Mouse (Mus musculus): ENCODE measurements around the gene F5.

F5 gene

GRCm38 (mm10) chr1:164158571-164158970 is 6.9 kb downstream of the F5 start:
- no peak for DNase-seq (ENCODE audit: low read depth, low spot score)

- DNase-seq (ENCODE audit: low read depth, low spot score), result no peak
These were observed 8.1 kb downstream of the F5 start for GRCm38 (mm10) chr1:164159781-164160180.

DNA sequence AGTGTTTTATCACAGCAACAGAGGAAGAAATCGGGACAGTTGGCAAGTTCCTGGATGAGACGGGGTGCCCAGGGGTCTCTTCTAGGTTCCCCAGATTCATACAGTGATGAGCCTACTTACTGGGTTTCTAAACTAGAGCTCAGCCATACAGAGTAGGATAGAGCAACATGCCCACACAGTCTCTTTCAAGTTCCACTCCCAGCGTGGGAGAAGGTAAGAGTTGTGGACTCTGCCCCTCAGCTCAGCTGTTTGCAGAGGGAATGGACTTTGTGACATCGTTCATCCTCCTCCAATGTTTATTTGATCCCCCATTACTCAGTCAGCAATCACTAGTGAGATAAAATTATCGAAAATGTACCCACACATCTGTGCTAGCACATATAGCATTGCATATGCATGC is 11.1 kb downstream of the F5 start:
- no peak for DNase-seq (ENCODE audit: low read depth, low spot score)

DNA sequence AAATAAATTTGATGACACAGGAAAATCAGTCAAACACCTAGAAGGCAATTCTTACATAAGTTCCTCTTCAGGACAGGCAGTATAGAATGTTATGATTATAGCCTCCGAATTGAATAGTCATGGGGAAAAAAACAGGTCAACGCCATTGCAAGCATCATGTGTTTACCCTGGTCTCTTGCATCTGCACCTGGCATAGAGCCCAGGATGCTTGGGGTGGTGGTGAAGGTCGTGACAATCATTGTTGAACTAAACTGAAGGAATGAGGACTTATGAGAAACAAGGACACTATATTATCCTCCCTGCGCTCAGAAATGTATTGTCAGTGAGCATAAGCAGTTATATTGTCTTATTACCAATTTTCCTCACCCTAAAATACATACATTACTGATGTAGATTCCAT is 17.2 kb downstream of the F5 start:
- DNase-seq (ENCODE audit: low read depth, low spot score), result no peak

DNA sequence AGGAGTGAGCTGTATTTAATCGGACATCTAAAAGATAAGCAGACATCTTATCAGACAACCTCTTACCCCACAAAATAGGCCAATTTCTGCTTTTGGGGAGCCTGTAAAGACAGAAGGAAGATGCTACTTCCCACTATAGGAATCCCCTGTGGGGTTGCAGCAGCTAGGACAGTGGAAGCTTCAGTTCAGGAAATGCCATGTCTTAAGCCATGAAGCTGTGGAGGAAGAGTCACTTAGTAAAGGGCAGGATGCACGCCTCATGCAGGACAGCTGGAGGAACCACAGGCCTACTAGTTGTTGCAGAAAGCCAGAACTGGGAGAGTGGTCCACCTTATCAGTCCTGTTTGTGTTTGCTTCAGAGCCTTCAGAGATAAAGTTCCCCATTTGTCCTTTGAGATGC is 18.8 kb downstream of the F5 start:
- DNase-seq (ENCODE audit: low read depth, low spot score), result no peak

DNA sequence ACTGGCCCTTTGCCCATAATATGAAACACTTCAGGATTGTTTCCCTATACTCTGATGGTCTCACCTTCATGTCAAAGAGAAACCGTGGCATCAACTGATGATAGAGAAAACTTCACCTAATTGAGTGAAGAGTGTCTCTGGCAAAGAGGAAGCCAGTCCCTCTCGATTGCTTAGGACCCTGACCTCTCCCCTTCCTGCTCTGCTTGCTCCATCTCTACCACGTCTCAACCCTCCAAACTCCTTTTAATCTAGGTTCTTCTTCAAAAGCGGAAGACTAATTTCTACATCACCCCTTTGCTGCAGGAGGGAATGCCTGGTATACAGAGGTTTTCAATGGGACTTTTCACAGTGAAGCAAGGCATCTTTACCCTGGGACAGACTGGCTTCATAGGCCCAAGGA is 21.5 kb downstream of the F5 start:
- DNase-seq (ENCODE audit: low read depth, low spot score), result no peak

DNA sequence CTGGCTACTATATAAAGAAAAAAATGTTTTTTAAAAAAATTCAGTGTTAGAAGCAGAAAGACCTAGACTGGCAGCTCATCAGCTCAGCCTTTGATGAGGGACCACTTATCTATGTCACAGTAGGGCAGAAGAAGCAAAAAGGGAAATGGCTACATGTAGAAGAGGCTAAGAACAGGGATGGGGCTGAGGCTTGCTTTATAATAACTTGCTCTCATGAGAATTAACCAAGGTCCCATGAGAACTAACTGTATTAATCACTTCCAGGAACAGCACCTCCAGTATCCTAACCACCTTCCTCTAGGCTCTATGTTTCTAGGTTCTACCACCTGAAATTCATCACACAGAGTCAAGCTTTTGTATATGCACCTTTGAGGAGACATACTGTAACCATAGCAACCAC is 25.2 kb downstream of the F5 start:
- no peak for DNase-seq (ENCODE audit: low read depth, low spot score)

- DNase-seq (ENCODE audit: low read depth, low spot score), result no peak
These were observed 26.8 kb downstream of the F5 start for GRCm38 (mm10) chr1:164178429-164178828.

- peak; percentile 66 for DNase-seq (ENCODE audit: low read depth, low spot score)
These were observed 32.7 kb downstream of the F5 start for GRCm38 (mm10) chr1:164184142-164184870.

- DNase-seq (ENCODE audit: low read depth, low spot score), result no peak
These were observed 33.2 kb downstream of the F5 start for GRCm38 (mm10) chr1:164184871-164185223.

DNA sequence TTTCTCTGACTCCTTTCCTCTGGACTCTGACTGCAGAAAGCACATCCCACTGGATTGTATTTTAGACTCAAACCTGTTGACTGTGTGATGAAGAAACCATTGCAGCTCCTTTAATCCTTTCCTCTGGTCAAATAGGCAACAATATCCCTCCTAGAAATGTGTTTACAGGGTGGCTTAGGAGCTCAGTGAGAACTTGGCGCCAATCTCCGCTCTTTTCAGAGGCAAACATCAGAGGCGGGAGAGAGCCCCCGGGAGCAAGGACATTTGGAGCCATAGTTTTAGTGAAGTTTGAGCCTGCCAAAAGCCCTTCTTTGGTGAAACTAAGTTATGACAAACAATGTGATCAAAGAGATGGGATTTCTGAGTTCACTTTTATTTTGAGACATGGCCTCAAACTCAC is 33.7 kb downstream of the F5 start:
- no peak for DNase-seq (ENCODE audit: low read depth, low spot score)

- DNase-seq (ENCODE audit: low read depth, low spot score), result no peak
These were observed 35.4 kb downstream of the F5 start for GRCm38 (mm10) chr1:164187002-164187560.

- no peak for DNase-seq (ENCODE audit: low read depth, low spot score)
These were observed 47.9 kb downstream of the F5 start for GRCm38 (mm10) chr1:164199551-164199950.

GRCm38 (mm10) chr1:164208437-164208836 is 56.8 kb downstream of the F5 start:
- DNase-seq (ENCODE audit: low read depth, low spot score), result no peak

GRCm38 (mm10) chr1:164210899-164211298 is 59.3 kb downstream of the F5 start:
- no peak for DNase-seq (ENCODE audit: low read depth, low spot score)

DNA sequence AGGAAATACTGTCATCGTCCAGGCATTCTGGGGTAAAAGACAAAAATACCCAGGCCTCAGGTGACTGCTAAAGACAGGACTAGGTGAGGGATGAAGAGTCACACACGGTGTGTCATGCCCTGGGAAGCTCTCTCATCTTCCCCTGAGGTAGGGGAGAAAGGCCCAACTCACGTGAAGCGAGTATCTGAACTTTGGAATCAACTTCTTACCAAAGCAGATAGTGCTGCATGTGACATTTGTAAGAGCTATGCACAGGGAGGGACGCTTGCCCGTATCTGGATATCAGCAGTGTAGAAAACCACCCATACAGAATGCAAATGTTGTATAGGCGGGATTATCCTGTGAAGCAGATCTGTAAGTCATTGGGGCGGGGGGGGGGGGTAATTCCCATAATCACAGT is 61.0 kb downstream of the F5 start:
- DNase-seq (ENCODE audit: low read depth, low spot score), result no peak

- DNase-seq (ENCODE audit: low read depth, low spot score), result no peak
These were observed 62.6 kb downstream of the F5 start for GRCm38 (mm10) chr1:164214190-164214589.

DNA sequence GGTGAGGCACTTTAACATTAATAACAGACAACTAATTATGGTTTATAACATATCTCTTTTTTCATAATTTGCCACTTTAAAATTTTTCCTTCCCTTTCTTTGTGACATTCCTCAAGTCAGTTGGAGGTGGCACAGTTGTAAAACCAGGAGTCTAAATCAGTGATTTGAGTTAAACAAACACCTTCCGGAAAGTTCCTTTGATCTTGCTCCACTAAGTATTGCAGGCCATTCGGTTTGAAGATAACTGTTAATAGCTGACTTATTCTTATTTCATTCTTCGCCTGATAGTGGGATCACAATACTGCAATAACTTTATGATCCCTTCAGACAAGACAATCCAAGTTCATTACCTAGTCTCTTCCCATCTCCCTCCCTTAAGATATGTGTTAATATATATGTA is 63.5 kb downstream of the F5 start:
- no peak for DNase-seq (ENCODE audit: low read depth, low spot score)

DNA sequence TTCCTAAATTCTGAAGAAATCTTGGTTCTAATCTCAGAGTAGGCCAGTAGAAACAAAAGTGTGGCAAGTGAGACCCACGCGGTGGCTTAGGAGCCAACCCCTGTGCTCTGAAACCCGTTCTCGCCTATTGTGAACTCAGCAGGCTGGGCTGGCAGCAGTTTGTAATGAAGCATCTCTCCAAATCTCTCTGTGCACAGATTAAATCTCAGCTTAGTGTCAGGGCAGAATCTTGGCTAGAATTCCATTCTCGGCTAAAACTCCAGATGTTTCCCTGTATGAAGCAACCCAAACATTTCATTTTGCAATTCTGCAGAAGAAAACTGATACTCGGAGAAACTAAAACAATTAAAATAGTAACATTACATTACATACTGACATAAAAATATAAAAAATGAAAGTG is 63.9 kb downstream of the F5 start:
- DNase-seq (ENCODE audit: low read depth, low spot score), result no peak

DNA sequence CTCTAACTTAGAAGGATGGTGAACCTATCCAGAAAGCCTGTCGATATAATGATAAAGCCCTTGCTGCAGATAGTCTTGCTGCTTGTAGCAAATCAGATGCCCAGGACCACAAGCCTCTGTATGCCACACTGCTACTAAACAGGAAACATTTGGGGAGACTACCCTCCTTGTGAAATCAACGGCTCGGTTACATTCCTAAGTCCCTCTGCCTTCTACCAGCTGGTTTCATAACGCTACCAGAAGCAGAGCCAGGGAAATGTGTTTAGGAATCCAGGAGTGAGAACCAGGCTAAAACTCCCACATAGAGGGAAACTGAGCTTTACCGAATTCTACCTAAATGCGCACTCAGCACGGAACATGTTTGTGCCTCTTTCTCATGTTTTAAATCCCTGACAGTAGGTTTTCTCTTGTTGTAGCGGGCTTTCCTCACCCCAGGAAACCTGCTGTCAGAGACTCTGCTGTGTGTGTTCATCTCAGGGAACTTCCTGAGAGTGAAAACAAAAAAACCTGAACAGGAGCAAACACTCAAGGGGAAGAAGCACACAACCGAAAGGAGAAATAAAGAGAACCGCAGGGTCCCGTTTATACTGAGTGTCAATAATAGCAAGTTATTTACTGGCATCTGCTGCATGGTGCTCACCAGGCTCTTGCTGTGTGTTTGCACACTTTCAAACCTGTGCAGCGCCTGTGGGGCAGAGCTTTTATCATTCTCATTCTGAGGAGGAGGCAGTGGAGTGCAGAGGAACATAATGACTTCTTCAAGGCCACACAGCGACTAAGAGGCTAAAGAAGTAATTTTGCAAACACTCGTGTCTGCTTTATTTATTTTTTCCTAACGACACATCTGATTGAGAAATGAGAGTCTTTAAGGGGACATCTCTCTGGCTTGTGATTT is 66.4 kb downstream of the F5 start:
- DNase-seq (ENCODE audit: low read depth, low spot score), result peak; percentile 8

GRCm38 (mm10) chr1:164220261-164220660 is 68.6 kb downstream of the F5 start:
- DNase-seq (ENCODE audit: low read depth, low spot score), result no peak

DNA sequence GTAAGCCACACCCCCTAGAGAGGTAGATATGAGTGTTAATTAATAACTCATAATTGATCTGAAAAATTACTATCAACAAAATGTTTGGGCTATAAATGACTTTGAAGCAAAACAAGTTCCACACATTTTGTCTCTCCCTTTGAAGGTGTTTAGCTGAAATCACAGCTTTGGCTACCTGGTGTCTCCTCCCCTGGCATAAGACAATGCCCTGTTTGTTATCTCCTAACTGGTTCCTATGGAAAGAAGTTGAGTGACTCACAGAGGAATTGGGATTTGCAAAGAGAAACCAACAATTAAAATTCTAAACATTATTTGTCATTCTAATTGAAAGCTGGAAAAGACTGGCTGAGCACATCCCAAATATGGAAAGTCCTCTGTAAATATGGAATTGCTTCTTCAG is 71.5 kb downstream of the F5 start:
- no peak for DNase-seq (ENCODE audit: low read depth, low spot score)
